Mouse (Mus musculus) hindbrain, postnatal 0 days (tissue): ENCODE results near the gene Otud4. TPM values are rescaled to one million over a fixed set of nuclear protein-coding genes. Genes with fewer than 3 reads are reported as not detected.

Experiments used
- ATAC-seq: fragments of 200-750 bp; cut with Nextera tagmentation; 2 replicates; pipeline ENCODE4 v1.8.0; 2017; ENCODE audit warnings: mild to moderate bottlenecking, moderate TSS enrichment, moderate library complexity
- DNase-seq: peaks from one replicate; pipeline ENCODE4 v3.0.0-alpha.2; 2015; ENCODE audit warnings: low spot score
- H3K27ac ChIP-seq: fragments of 300-500 bp; sonication (generic); 2 replicates; pipeline ENCODE4 v1.5.1; 2014; ENCODE audit warnings: mild to moderate bottlenecking
- H3K27me3 ChIP-seq: fragments of 300-500 bp; sonication (generic); 2 replicates; pipeline ENCODE4 v1.6.1; 2014; ENCODE audit warnings: low read length, mixed read lengths; ENCODE audit not compliant: insufficient read depth
- H3K36me3 ChIP-seq: fragments of 300-500 bp; sonication (generic); 2 replicates; pipeline ENCODE4 v1.6.1; 2014; ENCODE audit warnings: low read length, mixed read lengths; ENCODE audit not compliant: insufficient read depth
- H3K4me1 ChIP-seq: fragments of 300-500 bp; sonication (generic); 2 replicates; pipeline ENCODE4 v1.6.1; 2014; ENCODE audit warnings: antibody characterized with exemption, low read length, mixed read lengths; ENCODE audit not compliant: insufficient read depth
- H3K4me2 ChIP-seq: fragments of 300-500 bp; sonication (generic); 2 replicates; pipeline ENCODE4 v1.6.1; 2014; ENCODE audit warnings: low read depth, mild to moderate bottlenecking, low read length, moderate library complexity, mixed read lengths
- H3K4me3 ChIP-seq: fragments of 300-500 bp; sonication (generic); 2 replicates; pipeline ENCODE4 v1.5.1; 2014; ENCODE audit warnings: low read length
- H3K9ac ChIP-seq: fragments of 300-500 bp; sonication (generic); replicated peaks from 2 replicates; pipeline ENCODE4 v1.6.1; 2014; ENCODE audit warnings: mild to moderate bottlenecking, low read length, moderate library complexity, mixed read lengths
- H3K9me3 ChIP-seq: fragments of 300-500 bp; sonication (generic); 2 replicates; pipeline ENCODE4 v1.6.1; 2016; ENCODE audit warnings: low read length, mixed read lengths
- CTCF ChIP-seq: IDR thresholded peaks from 2 replicates; pipeline ENCODE4 v1.5.1; 2016; ENCODE audit warnings: antibody characterized with exemption, control low read depth, low read depth
- WGBS: fragments of 180-500 bp; shearing (Covaris S2); extraction: QIAGEN DNeasy Blood & Tissue Kit; methylation state at CpG from one replicate; pipeline ENCODE4 v1.1.7; 2014; 5-methylcytosine and 5-hydroxymethylcytosine counted together
- polyA plus RNA-seq: library from polyadenylated mRNA; unstranded; fragments of >200 nt; fragmentation: Nextera tagmentation; extraction: Ambion mirVana; gene quantifications from 2 replicates; pipeline ENCODE4 v1.2.1, GENCODE M21; 2015
- total RNA-seq: library from RNA; depleted of rRNA; stranded (reverse); fragments of >200 nt; gene quantifications from 2 replicates; pipeline ENCODE4 v1.2.3, GENCODE M21; 2014

Otud4 gene
- total and polyA plus RNA-seq, 2 experiments from 2014 or later = 6.1 to 26.0 TPM

- no peak for TF ChIP-seq CTCF
- H3K9ac ChIP-seq = no peak overlapping the region
- no peak for DNase-seq
- H3K36me3 ChIP-seq = no peaks in the 10 kb centered on the region
- H3K27ac ChIP-seq = no peak overlapping the region
- no peak for ATAC-seq
- WGBS = 81% methylated on average over 11 of the region's 11 CpGs
- H3K4me3 ChIP-seq = no peak overlapping the region
- H3K4me2 ChIP-seq = no peak overlapping the region
- no peaks in the 10 kb centered on the region for H3K27me3 ChIP-seq
- no peaks in the 10 kb centered on the region for H3K4me1 ChIP-seq
- H3K9me3 ChIP-seq = no peaks in the 10 kb centered on the region
These were observed 17.1 kb upstream of the Otud4 start for GRCm38 (mm10) chr8:79622346-79622745.

GRCm38 (mm10) chr8:79623351-79623750 lies 16.1 kb upstream of the Otud4 start:
- H3K4me3 ChIP-seq = no peak overlapping the region
- no peak overlapping the region for H3K9ac ChIP-seq
- DNase-seq (no peak), ATAC-seq (no peak)
- H3K27me3 ChIP-seq = no peaks in the 10 kb centered on the region
- H3K27ac ChIP-seq = no peak overlapping the region
- H3K4me2 ChIP-seq = no peak overlapping the region
- no peaks in the 10 kb centered on the region for H3K4me1 ChIP-seq
- no peak for TF ChIP-seq CTCF
- no peaks in the 10 kb centered on the region for H3K36me3 ChIP-seq
- 90% methylated on average over 12 of the region's 12 CpGs for WGBS
- H3K9me3 ChIP-seq = no peaks in the 10 kb centered on the region

- Histone ChIP-seq H3K4me1 (no peaks in the 10 kb centered on the region), H3K9ac (no peak overlapping the region), H3K9me3 (no peaks in the 10 kb centered on the region), H3K27me3 (no peaks in the 10 kb centered on the region), H3K4me3 (no peak overlapping the region), H3K27ac (no peak overlapping the region), H3K4me2 (no peak overlapping the region), H3K36me3 (no peaks in the 10 kb centered on the region)
- no peak for TF ChIP-seq CTCF
- ATAC-seq (no peak), DNase-seq (no peak)
- WGBS = 67% methylated on average over 4 of the region's 4 CpGs
These were observed 15.0 kb upstream of the Otud4 start for GRCm38 (mm10) chr8:79624416-79624815.

- Histone ChIP-seq H3K27me3 (no peaks in the 10 kb centered on the region), H3K4me2 (no peak overlapping the region), H3K9me3 (no peaks in the 10 kb centered on the region), H3K4me3 (no peak overlapping the region), H3K4me1 (no peaks in the 10 kb centered on the region), H3K36me3 (no peaks in the 10 kb centered on the region), H3K9ac (no peak overlapping the region), H3K27ac (no peak overlapping the region)
- 52% methylated on average over 5 of the region's 5 CpGs for WGBS
- no peak for TF ChIP-seq CTCF
- DNase-seq (no peak), ATAC-seq (no peak)
These were observed 13.2 kb upstream of the Otud4 start for GRCm38 (mm10) chr8:79626213-79626612.

- no peak for DNase-seq
- TF ChIP-seq CTCF = no peak
- Histone ChIP-seq H3K4me1 (no peaks in the 10 kb centered on the region), H3K4me2 (no peak overlapping the region), H3K9ac (no peak overlapping the region), H3K9me3 (no peaks in the 10 kb centered on the region), H3K36me3 (no peaks in the 10 kb centered on the region), H3K4me3 (no peak overlapping the region), H3K27ac (no peak overlapping the region), H3K27me3 (no peaks in the 10 kb centered on the region)
- 100% methylated on average over 1 of the region's 1 CpGs for WGBS
- no peak for ATAC-seq
These were observed 3.9 kb upstream of the Otud4 start for GRCm38 (mm10) chr8:79635491-79635890.

GRCm38 (mm10) chr8:79636151-79636550 lies 3.3 kb upstream of the Otud4 start:
- Histone ChIP-seq H3K27me3 (no peaks in the 10 kb centered on the region), H3K4me3 (no peak overlapping the region), H3K9ac (no peak overlapping the region), H3K36me3 (no peaks in the 10 kb centered on the region), H3K27ac (no peak overlapping the region), H3K4me2 (no peak overlapping the region), H3K4me1 (0 out of 2 replicates have a peak, but pooled peaks cover 2% of the 10 kb centered on the region), H3K9me3 (no peaks in the 10 kb centered on the region)
- DNase-seq = no peak
- WGBS = 70% methylated on average over 1 of the region's 1 CpGs
- no peak for TF ChIP-seq CTCF
- no peak for ATAC-seq

GRCm38 (mm10) chr8:79637237-79637636 lies 2.2 kb upstream of the Otud4 start:
- DNase-seq (no peak), ATAC-seq (no peak)
- Histone ChIP-seq H3K27me3 (no peaks in the 10 kb centered on the region), H3K4me1 (peaks cover 12% of the 10 kb centered on the region; the same call in 1 of the 2 replicates), H3K36me3 (no peaks in the 10 kb centered on the region), H3K9ac (no peak overlapping the region), H3K9me3 (no peaks in the 10 kb centered on the region), H3K27ac (no peak overlapping the region), H3K4me2 (no peak overlapping the region), H3K4me3 (no peak overlapping the region)
- no peak for TF ChIP-seq CTCF
- 86% methylated on average over 3 of the region's 3 CpGs for WGBS
